Mouse (Mus musculus): ENCODE results near the gene Spata31d1b.

Spata31d1b gene

GRCm38 (mm10) chr13:59750310-59750709, 38.2 kb downstream of the Spata31d1b start:
- DNase-seq, result no peak

DNA sequence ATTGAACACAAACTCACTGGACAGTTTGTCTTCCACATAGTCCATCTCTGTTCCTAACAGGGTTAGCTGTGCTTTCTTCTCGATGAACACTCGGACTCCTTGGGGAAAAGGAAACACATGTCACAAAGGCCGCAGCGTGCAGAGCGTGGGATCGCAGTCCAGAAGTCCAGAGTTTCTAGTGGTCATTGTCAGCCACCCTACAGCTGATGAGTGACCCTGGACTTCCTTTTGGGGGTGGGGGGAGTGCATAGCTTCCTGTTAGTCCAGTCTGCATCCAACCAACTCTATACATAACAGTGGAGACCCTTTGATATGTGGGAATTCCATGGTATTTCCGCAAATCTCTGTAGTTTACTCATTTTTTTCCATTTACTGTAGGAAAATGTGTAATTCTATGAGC, 44.8 kb downstream of the Spata31d1b start:
- DNase-seq, result no peak

DNA sequence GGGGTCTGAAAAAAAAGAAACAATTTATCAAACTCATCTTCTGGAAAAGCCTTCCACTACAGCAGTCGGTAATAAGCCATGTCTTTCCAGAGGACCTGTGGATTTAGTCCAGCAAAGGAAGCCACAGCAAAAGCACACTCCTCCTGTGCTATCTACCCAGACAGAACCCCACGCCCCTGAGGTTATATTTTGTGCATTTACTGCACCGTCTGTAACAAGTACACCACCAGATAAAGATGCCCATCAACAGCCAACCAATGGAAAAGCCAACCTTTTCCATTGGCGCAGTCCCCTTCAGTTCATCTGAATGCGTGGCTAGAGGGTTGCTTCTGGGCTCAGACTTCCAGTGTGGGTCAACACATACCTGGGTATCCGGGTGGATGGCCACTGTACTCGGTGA, 50.7 kb downstream of the Spata31d1b start:
- DNase-seq, result no peak

GRCm38 (mm10) chr13:59766786-59767515, 54.9 kb downstream of the Spata31d1b start:
- DNase-seq, result peak; percentile 71 to 76

GRCm38 (mm10) chr13:59768531-59768930, 56.4 kb downstream of the Spata31d1b start:
- no peak for DNase-seq

Measured in kidney, postnatal 25 days (tissue).